Mouse (Mus musculus): ENCODE data around the gene Plekhm1. TPM values are rescaled to one million over a fixed set of nuclear protein-coding genes. Genes with fewer than 3 reads are reported as not detected.
A peak's percentile ranks its signal among the peaks of the same experiment; 100 is the strongest.

Plekhm1 gene
- polyA plus RNA-seq, 1 experiment from 2014 or later = 12.1 TPM

DNA sequence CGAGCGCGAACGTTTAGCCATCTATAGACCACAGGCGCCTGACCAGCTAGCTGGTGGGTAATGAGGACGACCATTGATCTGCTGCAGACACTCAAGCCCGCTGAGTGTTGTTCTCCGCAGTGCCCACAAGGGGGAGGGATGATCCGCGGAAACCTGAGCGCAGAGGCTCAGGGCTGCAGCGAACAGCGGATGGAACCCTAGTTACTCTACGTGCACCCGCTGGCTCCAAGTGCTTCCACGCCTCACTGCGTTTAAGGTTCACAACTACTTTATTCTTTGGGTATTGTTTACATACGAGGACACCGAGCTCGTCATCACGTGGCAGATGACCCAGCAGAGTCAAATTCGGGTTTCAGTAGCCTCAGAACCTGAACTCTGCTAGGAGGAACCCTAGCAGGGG lies 53.4 kb downstream of the Plekhm1 start:
- H3K4me1 ChIP-seq = peaks cover 40% of the 10 kb centered on the region
- no peak overlapping the region for H3K27ac ChIP-seq (replicated peaks)
- H3K27me3 ChIP-seq = peaks cover 92% of the 10 kb centered on the region
- H3K36me3 ChIP-seq = no peaks in the 10 kb centered on the region
- peak overlapping the region; percentile 5; the same call in 1 of the 2 replicates for H3K4me3 ChIP-seq
- no peaks in the 10 kb centered on the region for H3K9me3 ChIP-seq
- under 1% methylated on average over 22 of the region's 22 CpGs for WGBS
- peak overlapping the region; percentile 37 for H3K4me2 ChIP-seq (replicated peaks)
- H3K9ac ChIP-seq (replicated peaks) = no peak overlapping the region
- 0 out of 2 replicates have a peak, but pooled peaks have one; percentile 24 for ATAC-seq (ENCODE audit: low FRiP score, low read depth)

DNA sequence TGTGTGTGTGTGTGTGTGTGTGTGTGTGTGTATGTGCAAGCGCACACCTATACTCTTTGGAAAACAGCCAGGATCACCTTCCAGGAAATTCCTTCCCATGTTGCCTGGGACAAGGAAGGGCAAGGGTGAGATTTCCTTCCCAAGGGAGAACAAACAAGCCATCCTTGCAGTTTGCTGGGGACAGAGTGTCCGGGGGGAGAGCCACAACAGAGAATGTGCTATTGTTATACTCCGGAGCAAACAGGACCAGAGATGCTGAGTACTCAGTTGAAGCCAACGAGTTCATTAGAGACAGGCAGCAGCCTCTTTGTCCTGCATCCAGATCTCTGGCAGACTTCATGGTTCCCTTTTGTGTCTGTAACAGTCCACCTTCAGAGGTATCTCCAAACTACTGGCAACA lies 54.2 kb downstream of the Plekhm1 start:
- Histone ChIP-seq H3K9ac (replicated peaks) (no peak overlapping the region), H3K9me3 (no peaks in the 10 kb centered on the region), H3K4me3 (no peak overlapping the region), H3K27me3 (peaks cover 84% of the 10 kb centered on the region), H3K36me3 (no peaks in the 10 kb centered on the region), H3K4me1 (peaks cover 35% of the 10 kb centered on the region), H3K4me2 (replicated peaks) (peak overlapping the region; percentile 37; the same call in 1 of the 2 replicates), H3K27ac (replicated peaks) (no peak overlapping the region)
- 62% methylated on average over 4 of the region's 4 CpGs for WGBS
- no peak for ATAC-seq (ENCODE audit: low FRiP score, low read depth)

DNA sequence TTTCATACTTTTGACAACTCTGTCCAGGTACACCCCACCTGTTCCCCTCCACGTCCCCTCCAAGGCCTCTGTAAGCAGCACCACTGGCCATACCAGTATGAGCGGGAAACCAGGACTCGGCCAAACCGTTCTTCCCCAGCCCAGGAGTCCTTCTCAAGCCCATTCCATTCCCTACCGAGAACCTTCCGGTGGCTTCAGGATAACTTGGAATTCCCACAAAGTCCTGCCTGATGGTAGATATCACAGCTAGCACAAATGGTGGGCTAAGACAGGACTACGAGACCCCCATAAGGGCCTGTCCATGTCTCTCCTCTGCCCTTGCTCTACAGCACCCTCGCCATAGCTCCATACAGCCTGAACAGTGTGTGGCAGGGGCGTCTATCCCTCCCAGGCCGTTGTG lies 54.8 kb downstream of the Plekhm1 start:
- H3K4me1 ChIP-seq = peaks cover 29% of the 10 kb centered on the region
- H3K36me3 ChIP-seq = no peaks in the 10 kb centered on the region
- peaks cover 78% of the 10 kb centered on the region for H3K27me3 ChIP-seq
- no peak overlapping the region for H3K4me2 ChIP-seq (replicated peaks)
- no peak overlapping the region for H3K9ac ChIP-seq (replicated peaks)
- H3K4me3 ChIP-seq = no peak overlapping the region
- WGBS = 90% methylated on average over 10 of the region's 10 CpGs
- 0 out of 2 replicates have a peak, but pooled peaks cover 2% of the 10 kb centered on the region for H3K9me3 ChIP-seq
- no peak overlapping the region for H3K27ac ChIP-seq (replicated peaks)
- ATAC-seq (ENCODE audit: low FRiP score, low read depth) = no peak

DNA sequence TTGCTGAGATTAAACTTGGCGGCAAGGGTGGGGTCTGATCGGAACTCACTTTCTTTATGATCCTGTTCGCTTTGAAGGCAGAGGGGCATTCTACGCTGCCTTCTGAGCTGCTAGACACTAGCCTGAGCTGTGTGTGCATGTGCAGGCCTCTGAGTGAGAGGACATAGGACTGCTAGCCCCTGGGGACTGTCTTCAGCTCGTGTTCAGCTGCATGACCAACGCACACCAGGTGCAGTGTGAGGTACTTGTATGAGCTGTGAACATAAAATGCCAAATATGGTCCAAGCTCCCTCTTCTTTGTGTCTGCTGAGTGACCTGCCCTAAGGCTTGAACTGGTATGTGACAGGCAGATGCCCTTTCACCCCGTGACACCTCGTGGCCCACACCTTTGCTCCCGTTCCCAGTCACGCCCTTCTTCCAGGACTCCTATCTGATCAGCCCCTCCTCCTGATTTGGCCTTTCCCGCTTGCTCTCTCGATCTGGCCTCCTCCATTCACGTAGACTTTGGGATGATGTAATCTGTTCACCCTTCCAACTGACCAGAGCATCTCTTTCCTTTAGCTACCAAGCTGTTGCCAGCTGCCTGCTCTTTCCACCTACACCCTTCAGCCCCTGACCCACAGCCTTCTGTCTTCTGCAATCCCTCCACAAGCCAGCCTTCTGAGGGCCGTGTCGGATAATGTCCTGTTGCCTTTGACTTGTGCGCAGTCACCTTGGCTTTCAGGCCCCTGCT lies 55.4 kb downstream of the Plekhm1 start:
- Histone ChIP-seq H3K9me3 (0 out of 2 replicates have a peak, but pooled peaks cover 4% of the 10 kb centered on the region), H3K27ac (replicated peaks) (no peak overlapping the region), H3K9ac (replicated peaks) (no peak overlapping the region), H3K36me3 (no peaks in the 10 kb centered on the region), H3K27me3 (peaks cover 72% of the 10 kb centered on the region), H3K4me2 (replicated peaks) (no peak overlapping the region), H3K4me3 (no peak overlapping the region), H3K4me1 (peaks cover 23% of the 10 kb centered on the region)
- no peak for ATAC-seq (ENCODE audit: low FRiP score, low read depth)
- WGBS = 87% methylated on average over 16 of the region's 16 CpGs

DNA sequence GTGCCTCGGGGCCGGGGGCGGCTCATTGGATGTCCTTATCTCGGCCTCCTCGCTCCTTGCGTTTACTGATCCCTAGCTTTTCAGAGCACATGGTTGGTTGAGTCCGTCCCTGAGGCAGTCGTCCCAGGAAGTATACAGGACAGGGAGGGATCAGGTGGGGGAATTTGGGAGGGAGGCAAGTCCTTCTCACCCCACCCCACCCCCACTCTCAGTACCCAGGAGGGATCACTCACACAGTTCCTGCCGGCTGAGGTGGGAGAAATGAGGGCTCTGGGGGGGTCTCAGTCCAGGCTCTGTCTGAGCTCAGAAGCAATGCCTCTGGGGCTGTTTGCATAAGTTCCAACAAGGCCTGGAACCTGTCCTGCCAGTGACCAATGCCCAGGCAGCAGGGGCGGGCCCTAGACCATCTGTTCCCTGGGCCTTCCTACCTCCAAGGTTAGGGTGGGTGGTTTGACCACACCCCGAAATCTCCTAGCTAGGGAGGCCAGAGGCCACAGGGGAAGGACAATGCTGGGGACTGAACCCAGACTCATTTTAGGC lies 56.4 kb downstream of the Plekhm1 start:
- peaks cover 15% of the 10 kb centered on the region for H3K4me1 ChIP-seq
- no peaks in the 10 kb centered on the region for H3K36me3 ChIP-seq
- ATAC-seq (ENCODE audit: low FRiP score, low read depth) = no peak
- no peak overlapping the region for H3K4me3 ChIP-seq
- 0 out of 2 replicates have a peak, but pooled peaks cover 4% of the 10 kb centered on the region for H3K9me3 ChIP-seq
- no peak overlapping the region for H3K4me2 ChIP-seq (replicated peaks)
- WGBS = 28% methylated on average over 11 of the region's 11 CpGs
- H3K9ac ChIP-seq (replicated peaks) = no peak overlapping the region
- no peak overlapping the region for H3K27ac ChIP-seq (replicated peaks)
- H3K27me3 ChIP-seq = peaks cover 62% of the 10 kb centered on the region

DNA sequence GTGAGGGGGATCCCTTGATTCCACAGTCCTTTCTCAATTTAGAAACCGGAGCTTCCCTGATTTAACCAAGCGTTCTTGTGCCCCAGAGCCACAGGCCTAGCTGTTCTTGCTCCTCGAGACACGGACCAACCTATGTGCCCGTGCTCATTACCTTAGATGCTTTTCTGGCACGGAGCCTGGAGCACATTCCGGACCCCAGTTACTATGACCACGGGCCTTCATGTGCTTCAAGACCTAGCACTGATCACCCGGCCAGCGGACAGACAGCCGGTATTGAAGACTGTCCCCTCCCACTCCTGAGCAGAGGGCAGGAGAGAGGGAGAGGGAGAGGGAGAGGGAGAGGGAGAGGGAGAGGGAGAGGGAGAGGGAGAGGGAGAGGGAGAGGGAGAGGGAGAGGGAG lies 57.2 kb downstream of the Plekhm1 start:
- 21% methylated on average over 11 of the region's 11 CpGs for WGBS
- peaks cover 53% of the 10 kb centered on the region for H3K27me3 ChIP-seq

DNA sequence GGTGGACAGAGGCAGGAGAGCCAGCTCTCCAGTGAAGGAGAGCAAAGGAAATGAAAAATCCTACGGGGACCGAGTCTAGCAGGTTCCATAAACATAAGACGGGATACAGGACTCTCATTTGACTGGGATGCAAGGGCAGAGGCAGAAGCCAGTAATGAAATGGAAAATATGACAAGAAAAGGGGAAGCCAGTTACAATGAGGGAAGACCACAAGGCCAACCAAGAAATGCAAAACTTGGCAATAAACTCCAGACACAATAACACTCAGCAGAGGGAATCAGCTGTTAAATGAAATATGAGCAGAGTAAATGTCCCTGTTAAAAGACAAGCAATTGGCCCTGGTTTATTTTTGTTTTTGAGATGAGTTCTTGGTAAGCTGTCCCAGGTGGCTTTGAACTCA lies 58.5 kb downstream of the Plekhm1 start:
- peaks cover 41% of the 10 kb centered on the region for H3K27me3 ChIP-seq

More for the DNA sequence above, 57.2 kb downstream of the Plekhm1 start:
- H3K9ac ChIP-seq (replicated peaks) = 0 out of 2 replicates have a peak overlapping the region, but pooled peaks have one; percentile 20
- no peak overlapping the region for H3K4me3 ChIP-seq
- ATAC-seq (ENCODE audit: low FRiP score, low read depth) = no peak
- no peaks in the 10 kb centered on the region for H3K36me3 ChIP-seq
- 0 out of 2 replicates have a peak, but pooled peaks cover 4% of the 10 kb centered on the region for H3K9me3 ChIP-seq
- H3K4me1 ChIP-seq = peaks cover 11% of the 10 kb centered on the region
- no peak overlapping the region for H3K4me2 ChIP-seq (replicated peaks)
- no peak overlapping the region for H3K27ac ChIP-seq (replicated peaks)

DNA sequence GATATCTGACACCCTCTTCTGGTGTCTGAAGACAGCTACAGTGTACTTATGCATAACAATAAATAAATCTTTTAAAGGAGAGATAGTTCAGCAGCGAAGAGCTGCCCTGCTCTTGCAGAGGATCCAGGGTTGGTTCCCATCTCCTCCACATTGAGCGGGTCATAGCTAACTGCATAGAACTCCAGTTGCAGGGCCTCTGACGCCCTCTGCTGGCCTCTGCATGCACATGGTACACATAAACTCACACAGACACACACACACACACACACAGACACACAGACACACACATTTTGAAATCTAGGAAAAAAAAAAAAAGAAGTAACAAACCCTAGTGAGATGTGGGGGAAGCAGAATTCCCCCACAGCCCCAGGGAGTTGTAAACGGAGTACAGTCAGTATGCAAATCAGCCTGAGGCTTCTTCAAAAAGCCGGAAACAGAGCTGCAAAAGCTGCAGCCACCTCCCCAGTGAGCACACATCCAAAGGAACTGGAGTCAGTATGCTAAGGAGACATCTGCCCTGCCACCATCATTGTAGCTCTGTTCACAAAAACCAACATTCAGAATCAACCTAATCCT lies 60.2 kb downstream of the Plekhm1 start:
- no peak for ATAC-seq (ENCODE audit: low FRiP score, low read depth)
- peaks cover 9% of the 10 kb centered on the region; the same call in 1 of the 2 replicates for H3K9me3 ChIP-seq
- WGBS = 75% methylated on average over 5 of the region's 5 CpGs
- H3K4me1 ChIP-seq = peaks cover 2% of the 10 kb centered on the region; the same call in 1 of the 2 replicates
- no peaks in the 10 kb centered on the region for H3K36me3 ChIP-seq
- no peak overlapping the region for H3K9ac ChIP-seq (replicated peaks)
- H3K4me3 ChIP-seq = no peak overlapping the region
- H3K27ac ChIP-seq (replicated peaks) = no peak overlapping the region
- H3K27me3 ChIP-seq = peaks cover 24% of the 10 kb centered on the region
- no peak overlapping the region for H3K4me2 ChIP-seq (replicated peaks)

More for the DNA sequence above, 58.5 kb downstream of the Plekhm1 start:
- peaks cover 9% of the 10 kb centered on the region; the same call in 1 of the 2 replicates for H3K9me3 ChIP-seq
- WGBS = 84% methylated on average over 3 of the region's 3 CpGs
- no peak overlapping the region for H3K4me2 ChIP-seq (replicated peaks)
- H3K27ac ChIP-seq (replicated peaks) = no peak overlapping the region
- no peaks in the 10 kb centered on the region for H3K36me3 ChIP-seq
- H3K9ac ChIP-seq (replicated peaks) = no peak overlapping the region
- ATAC-seq (ENCODE audit: low FRiP score, low read depth) = no peak
- H3K4me1 ChIP-seq = peaks cover 7% of the 10 kb centered on the region
- H3K4me3 ChIP-seq = no peak overlapping the region

DNA sequence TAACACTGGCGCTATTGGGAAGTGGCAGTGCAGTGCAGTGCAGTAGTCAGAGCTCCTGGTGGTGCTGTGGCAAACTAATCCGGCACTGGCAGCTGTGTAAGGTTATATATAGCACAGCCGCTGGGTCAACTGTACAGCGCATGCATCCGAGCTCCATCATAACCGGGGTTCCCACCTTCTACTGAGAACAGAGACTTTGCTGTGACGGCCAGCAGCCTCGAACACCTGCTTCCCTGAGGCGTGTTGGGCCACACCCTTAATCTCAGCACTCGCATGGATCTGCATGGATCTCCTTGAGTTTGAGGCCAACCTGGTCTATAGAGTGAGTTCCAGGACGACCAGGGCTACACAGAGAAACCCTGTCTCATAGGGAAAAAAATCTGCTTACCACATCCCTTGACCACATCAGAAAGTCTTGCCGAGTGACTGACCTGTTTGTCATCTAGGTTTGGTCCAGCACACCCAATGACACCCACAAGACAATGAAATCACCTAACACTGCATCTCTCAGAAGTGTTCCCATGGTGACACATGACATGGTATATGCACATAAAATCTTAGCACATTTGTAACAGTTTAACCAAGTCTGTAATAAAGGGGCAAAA lies 61.7 kb downstream of the Plekhm1 start:
- Histone ChIP-seq H3K9ac (replicated peaks) (no peak overlapping the region), H3K27me3 (peaks cover 9% of the 10 kb centered on the region), H3K9me3 (peaks cover 9% of the 10 kb centered on the region; the same call in 1 of the 2 replicates), H3K27ac (replicated peaks) (no peak overlapping the region), H3K36me3 (no peaks in the 10 kb centered on the region), H3K4me2 (replicated peaks) (no peak overlapping the region), H3K4me1 (peaks cover 2% of the 10 kb centered on the region; the same call in 1 of the 2 replicates), H3K4me3 (no peak overlapping the region)
- 87% methylated on average over 12 of the region's 12 CpGs for WGBS
- ATAC-seq (ENCODE audit: low FRiP score, low read depth) = no peak

DNA sequence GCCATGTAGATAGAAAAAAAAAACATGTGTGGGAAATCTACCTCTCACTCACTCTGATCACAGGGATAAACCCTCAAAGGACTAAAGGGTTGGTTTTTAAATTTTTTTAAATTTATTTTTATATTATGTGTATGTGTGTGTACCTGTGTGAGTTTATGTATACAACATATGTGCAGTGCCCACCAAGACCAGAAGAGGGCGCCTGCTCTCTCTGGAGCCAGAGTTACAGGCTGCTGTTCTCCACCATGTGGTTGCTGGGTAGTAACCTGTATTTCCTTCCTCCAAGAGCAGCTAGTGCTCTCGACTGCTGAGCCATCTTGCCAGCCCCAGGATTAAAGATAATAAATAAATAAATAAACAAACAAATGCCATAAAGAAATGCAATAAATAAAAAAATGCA lies 62.8 kb downstream of the Plekhm1 start:
- WGBS = 84% methylated on average over 2 of the region's 2 CpGs
- peaks cover under 1% of the 10 kb centered on the region; the same call in 1 of the 2 replicates for H3K27me3 ChIP-seq
- H3K4me3 ChIP-seq = no peak overlapping the region
- H3K4me1 ChIP-seq = no peaks in the 10 kb centered on the region
- no peak overlapping the region for H3K9ac ChIP-seq (replicated peaks)
- no peak overlapping the region for H3K4me2 ChIP-seq (replicated peaks)
- H3K36me3 ChIP-seq = no peaks in the 10 kb centered on the region
- H3K9me3 ChIP-seq = peaks cover 9% of the 10 kb centered on the region; the same call in 1 of the 2 replicates
- H3K27ac ChIP-seq (replicated peaks) = no peak overlapping the region
- no peak for ATAC-seq (ENCODE audit: low FRiP score, low read depth)

DNA sequence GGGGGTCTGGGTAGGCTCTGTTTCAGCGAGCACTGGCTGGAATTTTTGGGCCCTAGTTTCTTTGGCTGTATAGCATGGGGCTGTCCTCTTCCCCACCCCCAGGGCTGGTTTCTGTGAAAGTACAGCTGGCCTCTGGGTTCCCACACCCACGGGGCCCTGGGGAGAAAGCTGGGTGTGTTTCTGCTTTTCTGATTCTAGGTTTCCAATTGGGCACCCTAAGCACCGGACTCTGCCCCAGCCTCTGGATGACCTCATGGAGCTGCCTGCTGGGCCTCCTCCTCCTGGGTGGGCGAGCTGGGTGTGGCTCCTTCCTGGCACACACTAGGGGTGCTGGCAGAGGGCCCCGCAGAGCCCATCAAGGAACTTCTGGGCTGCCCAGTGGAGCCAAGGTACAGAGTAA lies 65.8 kb downstream of the Plekhm1 start:
- WGBS = 67% methylated on average over 5 of the region's 5 CpGs

More for the DNA sequence above, 65.8 kb downstream of the Plekhm1 start:
- H3K9me3 ChIP-seq = peaks cover 5% of the 10 kb centered on the region; the same call in 1 of the 2 replicates
- H3K27me3 ChIP-seq = 0 out of 2 replicates have a peak, but pooled peaks cover 4% of the 10 kb centered on the region
- H3K9ac ChIP-seq (replicated peaks) = no peak overlapping the region
- H3K4me2 ChIP-seq (replicated peaks) = no peak overlapping the region
- H3K4me1 ChIP-seq = no peaks in the 10 kb centered on the region
- H3K36me3 ChIP-seq = no peaks in the 10 kb centered on the region
- no peak overlapping the region for H3K4me3 ChIP-seq
- no peak overlapping the region for H3K27ac ChIP-seq (replicated peaks)
- ATAC-seq (ENCODE audit: low FRiP score, low read depth) = no peak

All from midbrain, embryonic 12.5 days (tissue).